Mouse (Mus musculus) C3H10T1/2 (cell line): ENCODE data around the gene Afap1l2. TPM values are rescaled to one million over a fixed set of nuclear protein-coding genes. Genes with fewer than 3 reads are reported as not detected.

Source experiments
- polyA plus RNA-seq, 2 experiments: library from polyadenylated mRNA; unstranded; fragments of >200 nt; fragmentation: generic; extraction: Trizol; gene quantifications; one replicate each; pipeline ENCODE4 v1.2.1; 2012; ENCODE audit warnings: missing spikeins in 2 of 2

Gene Afap1l2
- polyA plus RNA-seq: 1 to 10 TPM in 1 of 2 experiments, under 1 TPM in 1; 0.04 to 1.0 TPM

GRCm38 (mm10) chr19:57007781-57008710 is at the start of gene Afap1l2:
Afap1l2 (minus strand) TSS chr19:57008228.

DNA sequence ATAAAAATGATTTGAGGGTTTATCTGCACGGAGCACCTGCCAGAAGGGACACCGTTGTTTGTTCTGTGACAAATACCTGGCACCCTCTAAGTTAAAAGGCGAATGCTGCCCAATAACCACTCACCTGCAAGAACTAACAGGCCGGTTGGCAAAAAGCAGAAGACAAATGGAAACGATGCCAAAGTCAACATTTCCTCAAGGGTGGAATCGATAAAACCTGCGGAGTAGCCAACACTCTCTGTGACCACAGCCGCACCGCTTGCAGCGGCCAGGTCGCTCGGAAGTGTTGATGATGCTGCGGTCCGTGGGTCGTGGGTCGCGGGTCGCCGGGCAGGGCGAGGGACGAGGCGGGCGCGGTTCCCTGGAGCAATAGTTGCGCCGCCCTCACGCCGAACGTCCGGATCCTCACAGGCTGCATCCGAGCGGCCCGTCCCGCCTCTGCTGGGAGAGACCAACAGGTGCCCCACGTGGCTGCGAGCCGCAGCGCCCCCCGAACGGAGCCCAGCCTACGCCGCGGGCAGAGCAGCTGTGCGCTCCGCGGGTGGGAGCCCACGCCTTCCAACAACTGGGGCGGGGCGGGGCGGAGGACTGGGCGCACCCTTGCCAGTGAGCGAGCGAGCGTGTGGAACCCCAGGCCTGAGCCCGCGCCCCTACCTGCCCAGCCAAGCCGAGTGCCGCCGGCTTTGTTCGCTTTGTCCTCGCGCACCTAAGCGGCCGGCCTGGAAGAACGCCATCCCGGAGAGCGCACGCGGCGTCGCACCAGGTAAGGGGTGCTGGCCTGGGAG is 134.0 kb downstream of the Afap1l2 start, which contains the start of gene Vwa2:
TSS of gene Vwa2 (plus strand) at position 434 of the 785 bp plus-strand sequence.

Other genes with a start within 250 kb of the Afap1l2 start
- gene Ccdc186, start 186.0 kb downstream of the Afap1l2 start, polyA plus RNA-seq: 1 to 10 TPM in 1 of 2 experiments, under 1 TPM in 1; 0.16 to 3.5 TPM
- not detected for gene Tdrd1, start 182.0 kb downstream of the Afap1l2 start, polyA plus RNA-seq
- under 1 TPM in 1 of 2 experiments, not detected in 1; 0.02 TPM for gene Vwa2, start 134.0 kb downstream of the Afap1l2 start, polyA plus RNA-seq